Mouse (Mus musculus): Measurements from ENCODE around the gene Ints1.

The Ints1 gene

DNA sequence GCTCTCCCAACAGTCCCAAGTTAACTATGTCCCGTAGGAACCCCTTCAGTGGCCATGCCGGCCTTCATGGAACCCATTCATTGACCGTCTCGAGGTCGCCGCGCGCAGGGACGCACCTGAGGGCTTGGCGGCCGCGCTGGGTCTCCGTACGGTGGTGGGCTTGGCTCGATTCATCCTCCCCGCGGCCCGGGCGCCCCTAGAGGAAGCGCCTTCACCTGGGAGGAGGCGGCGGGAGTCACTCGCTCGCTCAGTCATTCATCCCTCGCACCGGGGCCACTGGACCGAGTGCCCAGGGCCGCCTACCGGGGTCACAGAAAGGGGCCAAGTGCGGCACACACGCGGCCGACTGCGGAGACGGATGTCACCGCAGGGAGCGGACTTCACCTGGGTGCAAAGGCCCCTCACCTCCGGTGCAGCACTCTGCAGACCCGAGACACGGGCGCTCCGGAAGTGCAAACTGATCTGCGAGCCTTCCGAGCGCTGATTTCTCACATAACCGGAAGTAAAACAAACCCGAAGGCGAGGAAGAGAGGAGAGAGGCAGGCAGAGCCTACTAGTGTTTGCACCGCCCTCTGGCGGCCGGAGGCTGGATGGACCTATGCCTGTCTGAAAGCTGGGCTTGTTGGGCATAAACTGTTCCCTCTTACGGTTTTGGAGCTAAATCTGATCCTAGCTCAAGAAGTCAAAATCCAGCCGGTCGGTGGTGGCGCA, at the start of gene Ints1:
TSS of gene Ints1 (minus strand) at position 459 of the 711 bp plus-strand sequence.
- peak; percentile 92 for DNase-seq

DNA sequence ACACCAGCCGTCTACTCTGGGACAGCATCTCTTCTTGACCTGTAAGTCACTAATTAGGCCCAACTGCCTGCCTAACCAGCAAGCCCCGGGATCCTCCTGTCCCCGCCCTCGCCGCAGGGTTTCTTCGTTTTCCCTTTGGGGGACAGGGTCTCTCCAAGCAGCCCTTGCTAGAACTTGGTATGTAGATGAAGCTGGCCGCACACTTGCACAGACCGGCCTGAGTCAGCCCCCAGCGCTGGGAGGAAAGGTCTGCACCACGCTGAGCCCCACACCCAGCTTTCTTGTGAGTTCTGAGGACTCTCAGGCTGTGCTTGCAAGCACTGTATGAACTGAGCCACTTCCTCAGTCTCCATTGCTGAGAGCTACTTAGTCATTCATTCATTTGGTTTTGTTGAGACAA, 49.1 kb upstream of the Ints1 start:
- DNase-seq: no peak

DNA sequence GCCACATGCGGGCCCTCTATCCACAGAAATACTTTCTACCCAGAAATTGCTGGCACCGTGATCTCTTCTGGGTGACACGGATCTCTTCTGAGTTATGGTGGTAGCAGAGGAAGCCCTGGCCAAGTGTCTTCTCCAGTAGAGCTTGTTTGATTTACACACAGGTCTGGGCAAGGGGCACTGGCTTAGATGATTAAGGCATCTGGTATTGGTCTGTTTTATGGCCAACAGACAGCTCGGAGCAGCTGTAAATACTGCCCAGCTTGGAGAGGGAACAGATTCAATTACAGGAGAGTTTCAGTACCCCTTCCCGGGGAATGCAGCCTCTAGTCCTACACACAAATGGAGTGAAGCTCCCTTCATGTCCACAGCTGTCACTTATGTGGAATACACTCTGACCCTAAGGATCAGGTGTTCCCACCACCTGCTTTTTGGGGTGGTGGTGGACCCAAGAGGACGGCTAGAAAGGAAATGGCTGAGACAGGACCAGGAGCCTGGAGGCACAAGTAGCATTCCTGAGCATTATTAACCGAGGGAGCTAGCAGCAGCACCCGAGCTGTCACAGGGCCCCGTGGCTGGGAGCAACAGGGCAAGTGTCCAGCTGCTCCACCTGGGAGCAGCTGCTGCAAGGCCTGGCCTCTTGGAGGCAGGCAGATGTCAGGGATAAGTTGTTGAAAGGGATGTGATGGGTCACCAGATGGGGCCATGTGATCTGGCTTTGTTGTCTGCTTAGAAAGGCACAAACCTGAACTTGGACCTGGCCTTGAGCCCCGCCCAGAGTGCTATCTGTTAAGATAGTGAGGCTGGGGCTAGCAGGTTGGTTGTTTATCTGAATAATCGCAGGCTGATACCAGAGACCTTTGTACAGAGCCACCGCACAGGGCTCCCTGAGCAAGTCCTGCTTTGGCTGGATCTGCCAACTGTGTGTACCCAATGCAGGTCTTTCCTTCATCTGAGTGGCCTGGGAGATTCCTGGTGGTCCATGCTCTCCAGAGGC, 46.3 kb upstream of the Ints1 start:
- DNase-seq: no peak

DNA sequence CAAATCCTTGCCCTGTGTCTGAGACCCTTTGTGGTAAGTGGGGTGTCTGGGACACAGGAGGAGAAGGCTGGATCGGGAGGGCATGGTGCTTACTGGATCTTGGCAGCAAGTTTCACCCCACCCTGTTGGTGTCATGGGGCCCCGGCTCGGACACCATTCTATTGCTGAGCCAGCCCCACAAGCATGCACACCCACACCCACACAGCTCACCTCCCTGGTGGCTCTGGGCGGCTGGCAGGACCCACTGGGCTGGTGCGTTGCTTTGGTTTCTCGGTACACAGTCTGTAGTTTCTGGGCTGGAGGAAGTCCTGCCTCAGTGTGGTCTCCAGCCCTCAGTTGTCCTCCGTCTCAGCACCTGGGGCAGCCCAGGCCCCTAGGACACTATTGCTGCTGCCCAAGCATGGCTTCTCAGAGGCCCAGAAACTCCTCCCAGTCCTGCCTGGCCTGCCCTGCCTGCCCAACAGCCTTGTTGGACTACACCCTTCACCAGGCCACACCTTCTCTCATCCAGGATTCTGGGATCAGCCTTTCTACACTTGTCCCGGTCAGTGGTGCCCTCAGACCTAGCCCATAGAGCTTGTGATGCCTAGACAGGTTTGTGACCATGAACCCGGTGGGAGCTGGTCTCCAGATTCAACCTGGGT, 44.2 kb upstream of the Ints1 start, which contains the start of gene Tmem184a:
TSS of gene Tmem184a (minus strand) at position 380 of the 644 bp plus-strand sequence.
- no peak for DNase-seq

DNA sequence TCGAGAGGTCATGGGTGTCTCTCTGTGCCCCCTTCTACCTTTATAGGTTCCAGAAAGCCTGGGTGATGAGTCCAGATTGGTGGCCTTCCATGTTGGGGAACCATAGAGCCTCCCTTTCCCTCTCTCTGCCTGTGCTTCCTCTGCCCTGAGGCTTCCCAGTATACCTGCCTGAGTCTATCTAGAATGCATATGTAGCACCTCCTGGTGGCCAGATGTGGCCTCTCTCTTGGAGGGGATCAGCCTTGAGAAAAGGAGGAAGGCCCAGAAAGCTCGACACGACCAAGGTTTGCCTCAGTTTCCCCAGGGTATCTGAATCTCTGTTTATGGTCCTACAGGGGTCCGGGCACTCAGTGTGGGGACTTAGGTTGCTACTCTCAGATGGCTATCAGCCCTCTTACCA, 43.3 kb upstream of the Ints1 start:
- DNase-seq: no peak

DNA sequence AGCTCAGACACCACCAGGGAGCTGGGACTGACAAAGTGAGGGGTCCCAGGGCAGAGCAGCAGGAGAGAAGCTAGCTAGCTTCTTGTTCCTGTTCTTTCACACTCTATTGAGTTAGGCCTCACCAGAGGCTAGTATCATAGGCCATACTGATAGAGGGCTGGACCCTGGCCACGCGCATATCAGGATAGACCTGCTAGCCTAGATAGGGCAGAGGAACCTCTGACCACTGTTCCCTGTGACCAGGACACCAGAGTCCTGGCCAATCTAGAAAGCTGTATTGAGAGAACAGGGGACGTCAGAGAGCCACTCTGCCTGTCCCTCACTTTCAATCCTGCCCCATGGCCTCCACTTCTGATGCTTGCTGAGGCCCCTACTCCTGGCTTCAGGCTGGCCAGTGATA, 42.6 kb upstream of the Ints1 start:
- no peak for DNase-seq

DNA sequence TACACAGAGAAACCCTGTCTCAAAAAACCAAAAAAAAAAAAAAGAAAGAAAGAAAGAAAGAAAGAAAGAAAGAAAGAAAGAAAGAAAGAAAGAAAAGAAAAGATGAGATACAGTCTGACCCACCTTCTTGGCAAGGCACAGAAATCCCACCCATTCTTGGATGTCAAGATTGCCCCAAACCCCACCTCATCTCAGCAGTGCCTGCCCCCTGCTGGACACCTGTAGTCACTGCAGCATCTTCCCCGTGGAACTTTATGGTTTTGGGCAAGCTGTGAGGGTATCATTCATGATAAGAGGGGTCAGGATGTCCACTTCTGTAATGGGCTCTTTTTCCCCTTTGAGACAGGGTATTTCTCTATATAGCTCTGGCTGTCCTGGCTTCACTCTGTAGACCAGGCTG, 41.8 kb upstream of the Ints1 start:
- no peak for DNase-seq

DNA sequence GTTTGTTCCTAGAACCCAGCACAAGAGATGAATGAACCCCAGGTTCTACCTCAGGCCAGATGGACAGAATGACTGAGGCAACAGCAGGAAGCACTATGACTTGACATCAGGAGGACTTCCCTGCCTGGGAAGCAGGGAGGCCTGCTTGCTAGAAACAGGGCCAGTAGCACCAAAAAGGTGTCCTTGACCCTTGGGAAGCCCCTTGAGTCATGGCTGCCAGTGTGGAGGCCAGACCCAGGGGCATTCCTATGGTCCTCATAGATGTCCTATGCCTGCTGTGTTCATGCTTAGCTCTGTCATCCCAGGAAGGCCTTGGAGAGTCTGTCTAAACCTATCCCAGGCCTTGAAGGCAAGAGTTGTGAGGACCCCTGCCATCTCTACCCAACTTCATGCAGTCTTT, 41.0 kb upstream of the Ints1 start:
- no peak for DNase-seq

DNA sequence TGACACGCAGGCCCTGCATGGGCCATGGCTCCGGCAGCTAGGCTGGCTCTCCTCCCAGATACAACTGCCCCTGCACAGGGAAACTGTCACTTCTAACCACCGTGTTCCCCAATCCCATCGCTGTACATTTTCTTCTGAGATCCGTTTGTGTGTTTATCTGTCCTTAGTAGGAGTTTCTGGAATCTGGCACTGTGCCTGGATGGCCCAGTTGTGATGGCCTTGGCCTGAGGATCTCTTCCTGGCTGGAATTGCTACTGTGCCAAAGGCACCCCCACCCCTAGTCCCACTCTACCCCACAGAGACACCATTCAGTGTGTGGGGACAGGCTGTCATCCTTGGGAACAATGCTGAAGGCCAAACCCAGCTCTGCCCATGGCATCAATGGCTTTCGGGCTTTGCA, 40.5 kb upstream of the Ints1 start:
- DNase-seq: no peak

DNA sequence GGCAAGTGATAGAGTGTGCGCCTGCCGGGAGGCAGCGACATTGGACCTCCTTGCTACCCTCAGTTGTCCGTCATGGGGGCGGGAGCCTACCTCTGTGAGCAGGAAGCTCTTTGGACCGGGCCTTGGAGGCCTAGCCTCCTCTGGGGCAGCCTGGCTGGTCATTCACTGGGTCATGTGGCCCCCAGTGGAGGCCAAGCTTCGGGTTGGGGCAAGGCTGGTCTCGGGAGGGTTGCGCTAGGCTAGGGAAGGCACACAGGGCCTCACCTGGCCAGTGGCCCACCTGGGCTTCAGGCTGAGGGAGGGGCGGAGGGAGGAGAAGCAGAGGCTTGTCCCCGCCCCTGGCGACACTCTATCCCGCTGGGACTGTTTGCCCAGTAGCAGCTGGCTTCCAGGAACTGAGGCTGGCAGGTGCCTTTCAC, 38.5 kb upstream of the Ints1 start:
- no peak for DNase-seq

DNA sequence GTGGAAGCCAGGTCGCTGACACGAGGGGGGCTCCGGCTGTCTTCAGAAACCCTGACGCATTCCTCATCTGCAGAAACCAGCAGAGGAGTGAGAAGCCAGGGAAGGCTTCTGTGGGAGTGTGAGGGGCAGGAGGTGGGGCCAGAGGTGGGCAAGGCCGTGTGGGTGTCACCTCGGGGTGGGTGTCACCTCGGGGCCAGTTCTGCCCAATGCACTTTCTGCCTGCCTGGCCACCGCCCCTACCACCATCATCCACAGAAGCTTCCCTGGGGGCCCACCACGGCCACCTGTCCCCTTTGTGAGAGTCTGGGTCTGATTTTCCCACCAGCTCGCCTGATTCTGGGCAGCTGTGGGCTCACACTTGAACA, 37.6 kb upstream of the Ints1 start:
- no peak for DNase-seq

DNA sequence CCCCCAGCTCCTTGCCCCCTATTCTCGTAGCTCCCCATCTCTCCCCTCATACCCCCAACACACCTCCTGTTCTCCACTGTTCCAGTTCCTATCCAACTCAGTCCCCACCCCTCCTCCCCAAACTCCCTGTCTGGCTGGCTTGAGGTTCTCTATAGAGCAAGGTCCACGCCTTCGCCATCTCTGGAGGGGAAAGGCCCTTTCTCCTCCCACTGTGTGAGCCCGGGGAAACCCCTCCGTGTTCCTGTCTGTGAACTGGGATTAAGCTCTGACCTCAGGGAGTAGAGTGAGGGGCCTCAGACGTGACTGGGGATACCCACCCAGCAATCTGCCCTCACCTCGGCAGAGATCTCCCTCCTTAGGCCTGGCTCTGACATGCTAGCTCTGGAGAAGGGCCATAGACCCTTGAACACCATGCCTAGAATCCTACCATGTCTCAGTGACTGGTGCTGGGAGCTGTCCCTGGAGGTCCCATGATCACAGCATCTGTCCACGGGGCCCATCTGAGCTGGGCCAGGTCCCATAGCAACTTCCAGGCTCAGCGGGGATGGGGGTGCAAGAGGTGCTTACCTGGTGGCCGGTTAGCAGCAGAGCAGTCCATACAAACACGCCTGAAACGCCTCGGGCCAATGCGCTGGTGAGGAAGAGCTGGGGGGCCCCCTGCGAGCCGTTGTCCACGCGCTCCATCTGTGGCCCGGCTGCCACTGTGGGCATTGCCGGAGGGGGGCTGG, 37.1 kb upstream of the Ints1 start:
- no peak for DNase-seq

DNA sequence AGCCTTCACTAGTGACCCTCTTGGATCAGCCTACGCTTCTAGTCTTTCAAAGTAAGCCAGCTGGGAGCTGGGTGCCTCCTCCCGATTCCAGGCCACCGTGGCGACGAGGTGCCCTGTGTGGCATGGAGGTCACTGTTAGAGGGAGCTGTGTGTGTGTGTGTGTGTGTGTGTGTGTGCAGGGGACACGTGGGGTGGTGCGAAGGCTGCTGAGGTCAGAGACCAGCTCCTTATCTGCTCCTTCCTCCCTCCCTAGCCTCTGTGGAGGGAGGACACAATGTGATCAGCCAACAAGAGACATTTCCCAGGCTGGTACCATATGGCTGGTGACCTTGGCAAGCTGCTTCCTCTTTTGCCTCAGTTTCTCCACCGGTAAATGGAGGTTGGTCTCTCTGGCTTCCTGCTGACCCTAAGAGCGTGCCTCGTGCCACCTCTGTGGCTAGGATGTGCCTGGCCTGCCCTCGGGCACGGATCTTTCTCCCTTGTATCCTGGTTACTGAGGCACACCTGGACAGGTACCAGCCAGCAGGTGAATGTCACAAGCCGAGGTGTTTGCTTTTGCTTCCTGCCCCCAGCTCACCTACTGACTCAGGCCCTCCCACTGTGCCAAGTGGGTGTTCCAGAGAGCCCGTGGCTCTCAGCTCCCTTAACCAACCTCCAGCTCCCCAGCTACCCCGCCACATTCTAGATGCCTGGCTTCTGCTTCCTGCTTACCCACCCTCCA, 36.4 kb upstream of the Ints1 start:
- DNase-seq: no peak

DNA sequence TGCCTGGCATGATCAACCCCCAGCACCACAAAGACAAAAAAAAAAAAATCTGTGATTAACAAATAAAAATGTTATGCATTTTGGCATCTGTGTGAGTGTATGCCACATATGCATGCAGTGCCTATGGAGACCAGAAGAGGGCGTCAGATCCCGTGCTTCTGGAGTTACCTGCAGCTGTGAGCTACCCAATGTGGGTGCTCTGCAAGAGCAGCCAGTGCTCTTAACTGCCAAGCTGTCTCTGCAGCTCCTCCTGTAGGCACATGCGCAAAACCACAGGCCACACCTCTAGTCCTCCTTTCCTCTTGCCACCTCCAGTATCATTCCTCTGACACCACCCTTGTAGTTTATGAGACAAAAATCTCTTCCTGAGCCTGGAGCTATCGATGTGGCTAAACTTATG, 33.9 kb upstream of the Ints1 start:
- DNase-seq: no peak

DNA sequence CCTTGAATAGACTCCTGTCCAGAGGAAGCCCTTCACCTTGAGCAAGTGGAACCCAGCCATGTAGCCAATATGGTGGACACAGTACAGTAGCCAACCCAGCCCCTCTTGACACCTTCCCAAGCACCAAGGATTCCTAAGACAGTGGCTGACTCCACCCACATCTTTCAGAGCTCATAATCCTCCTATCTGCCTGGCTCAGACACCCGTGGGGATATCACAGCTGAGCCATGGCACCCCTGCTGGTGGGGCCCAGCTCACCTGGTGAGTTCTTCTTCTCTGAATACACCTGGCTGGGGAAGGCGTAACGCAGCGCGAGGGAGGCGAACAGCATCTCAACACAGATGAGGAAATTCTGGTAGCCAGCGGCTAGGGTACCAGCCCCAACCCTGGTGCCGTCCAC, 30.4 kb upstream of the Ints1 start:
- DNase-seq: no peak

DNA sequence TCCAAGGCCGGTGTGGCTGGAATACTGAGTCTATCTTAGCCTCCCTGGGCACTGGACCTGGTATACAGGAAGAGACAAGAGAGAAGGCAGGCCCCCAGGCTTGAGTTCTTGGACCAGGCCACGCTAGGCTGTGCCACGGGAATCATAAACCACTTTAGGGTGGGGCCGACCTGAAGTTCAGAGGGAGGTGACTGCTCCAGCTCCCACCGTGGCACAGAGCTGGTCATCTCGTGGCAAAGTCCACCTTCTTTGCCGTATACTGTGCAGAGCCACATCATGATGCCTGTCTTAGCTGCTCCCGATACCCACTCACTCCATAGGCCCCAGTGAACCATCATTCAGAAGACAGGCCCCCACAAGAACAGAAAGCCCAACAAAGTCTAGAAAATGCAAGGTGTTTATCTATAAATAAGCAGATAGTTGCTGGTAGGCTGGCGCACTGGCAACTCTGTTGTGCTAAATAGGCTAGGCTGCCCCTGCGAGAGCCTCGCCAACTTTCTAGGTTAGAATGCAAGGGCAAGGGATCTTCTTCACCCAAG, 29.2 kb upstream of the Ints1 start:
- no peak for DNase-seq

DNA sequence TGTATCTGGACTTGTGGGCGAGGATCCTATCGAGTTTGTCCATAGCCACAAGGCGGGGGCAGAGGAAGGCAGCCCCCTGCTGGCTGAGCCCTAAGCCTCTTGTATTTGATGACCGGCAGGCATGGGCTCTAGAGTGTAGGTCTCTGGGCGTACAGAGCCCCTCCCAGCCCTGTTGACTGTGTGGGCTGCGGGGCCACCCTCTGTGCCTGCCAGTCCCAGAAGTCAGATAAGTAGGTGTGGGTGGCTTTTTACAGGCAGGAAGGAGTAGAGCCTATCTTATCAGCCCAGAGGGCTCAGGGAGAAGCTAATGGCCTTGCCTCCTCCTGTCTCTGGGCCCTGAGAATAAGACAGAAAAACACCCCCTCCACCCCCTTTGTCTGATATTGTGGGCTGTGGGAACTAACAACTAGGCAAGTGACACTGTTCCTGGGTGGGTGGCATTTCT, 28.7 kb upstream of the Ints1 start:
- no peak for DNase-seq

DNA sequence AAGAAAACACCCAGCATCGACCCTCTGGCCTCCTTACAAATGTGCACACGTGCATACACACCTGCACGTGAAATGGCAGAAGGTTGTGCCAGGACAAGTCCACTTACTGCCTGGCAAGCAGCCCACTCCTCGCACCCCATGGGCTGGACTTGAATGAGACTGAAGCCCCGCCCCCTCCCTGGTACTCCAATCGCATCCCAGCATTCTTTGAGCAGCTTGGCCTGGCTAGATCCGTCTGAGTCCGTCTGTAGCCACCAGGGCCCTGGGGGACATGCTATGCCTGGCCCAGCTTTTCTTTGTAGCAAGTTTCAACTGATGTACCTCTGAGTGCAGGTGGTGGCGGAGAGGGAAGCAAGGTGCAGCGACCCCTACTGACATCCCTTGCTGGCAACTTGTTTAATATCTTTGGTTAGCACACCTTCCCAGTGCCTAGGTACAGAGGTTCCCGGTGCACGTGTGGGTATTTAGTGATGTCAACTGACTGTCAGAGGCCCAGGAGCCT, 28.2 kb upstream of the Ints1 start:
- no peak for DNase-seq

DNA sequence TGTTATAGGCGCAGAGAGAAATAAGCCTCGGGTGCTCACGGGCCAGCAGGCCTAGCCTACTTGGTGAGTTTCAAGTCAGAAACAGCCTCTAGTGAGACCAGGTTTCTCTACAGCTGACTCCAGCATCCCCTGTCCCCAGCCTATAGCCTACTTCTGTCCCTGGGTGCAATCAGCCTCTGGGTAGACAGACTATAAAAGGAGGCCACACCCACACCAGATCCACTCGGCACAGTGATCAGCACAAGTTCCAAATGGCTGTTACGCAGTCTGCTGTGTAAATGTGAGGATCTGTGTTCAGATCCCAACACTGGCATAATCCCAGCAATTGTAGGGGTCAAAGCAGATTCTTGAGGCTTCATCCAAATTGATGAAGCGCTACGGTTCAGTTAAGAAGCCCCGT, 27.7 kb upstream of the Ints1 start:
- DNase-seq: no peak

DNA sequence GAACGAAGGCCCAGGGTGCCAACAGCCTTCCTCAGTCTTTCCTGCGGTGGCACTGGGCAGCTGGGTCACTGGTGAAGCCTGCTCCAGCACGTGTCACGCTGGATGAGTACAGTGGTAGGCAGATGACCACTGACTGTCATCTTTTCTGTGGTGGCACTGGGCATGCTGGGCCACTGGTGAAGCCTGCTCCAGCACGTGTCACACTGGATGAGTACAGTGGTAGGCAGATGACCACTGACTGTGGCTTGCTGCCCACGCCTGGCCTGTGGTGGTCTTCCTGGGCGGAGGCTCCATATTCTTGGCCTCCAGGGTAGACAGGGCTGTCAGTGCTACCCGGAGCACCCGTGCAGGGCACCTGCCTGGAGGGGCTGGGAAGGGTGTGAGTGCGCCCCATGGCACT, 26.4 kb upstream of the Ints1 start:
- DNase-seq: no peak

DNA sequence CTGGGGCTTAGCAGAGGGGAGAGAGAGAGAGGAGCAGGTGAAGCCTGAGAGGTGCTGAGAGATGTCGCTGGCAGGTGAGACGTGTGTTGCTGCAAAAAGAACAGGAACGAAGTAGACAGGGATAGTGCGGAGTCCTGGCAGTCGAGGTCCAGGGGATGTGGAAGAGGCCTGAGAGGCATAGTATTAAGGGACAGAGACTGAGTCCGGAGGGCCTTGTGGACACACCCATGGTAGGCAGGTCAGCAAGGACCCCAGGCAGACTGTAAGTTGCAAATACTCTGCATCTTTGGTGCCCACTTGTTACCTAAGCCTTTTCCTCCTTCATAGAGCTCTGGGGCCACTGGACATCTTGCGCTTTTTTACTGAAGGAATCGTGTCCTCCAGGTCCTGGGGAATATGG, 25.8 kb upstream of the Ints1 start:
- no peak for DNase-seq
